Mouse (Mus musculus) Patski (cell line): Measurements from ENCODE around the gene Ints6l. TPM values are rescaled to one million over a fixed set of nuclear protein-coding genes. Genes with fewer than 3 reads are reported as not detected.

Source experiments
- ATAC-seq: fragments of 100-300 bp; one replicate; pipeline ENCODE4 v1.8.0; 2021
- CTCF ChIA-PET: fragments of 350-600 bp; sonication (Branson Sonifier 250); formaldehyde crosslinking; loops from one replicate; lab custom pipeline; 2022; ENCODE audit warnings: inconsistent platforms; lab: Charles Lee
- POLR2A ChIA-PET: fragments of 350-600 bp; sonication (Branson Sonifier 250); formaldehyde crosslinking; loops from one replicate; lab custom pipeline; 2022; ENCODE audit warnings: antibody characterized with exemption, inconsistent platforms; lab: Charles Lee
- DNase-seq: peaks from one replicate; pipeline ENCODE4 v3.0.0-alpha.2; 2011; ENCODE audit warnings: low read depth, low spot score
- H3K27me3 ChIP-seq: fragments of 371-371 bp; one replicate; pipeline ENCODE4 v1.5.1; 2021
- CTCF ChIP-seq: fragments of 100-300 bp; IDR thresholded peaks from one replicate; pipeline ENCODE4 v1.5.1; 2021
- in situ Hi-C: fragments of 300-500 bp; cut with MboI; formaldehyde crosslinking; loops from 3 replicates; pipeline ENCODE4 v1.11.1; 2018; ENCODE audit warnings: low pct_unique_long_range_greater_than_20kb, mixed read lengths
- polyA plus RNA-seq: library from polyadenylated mRNA; unstranded; gene quantifications from one replicate; pipeline ENCODE4 v1.2.3, GENCODE M21; 2021

Gene Ints6l
- polyA plus RNA-seq, 1 experiment from 2014 or later = 6.3 TPM

DNA sequence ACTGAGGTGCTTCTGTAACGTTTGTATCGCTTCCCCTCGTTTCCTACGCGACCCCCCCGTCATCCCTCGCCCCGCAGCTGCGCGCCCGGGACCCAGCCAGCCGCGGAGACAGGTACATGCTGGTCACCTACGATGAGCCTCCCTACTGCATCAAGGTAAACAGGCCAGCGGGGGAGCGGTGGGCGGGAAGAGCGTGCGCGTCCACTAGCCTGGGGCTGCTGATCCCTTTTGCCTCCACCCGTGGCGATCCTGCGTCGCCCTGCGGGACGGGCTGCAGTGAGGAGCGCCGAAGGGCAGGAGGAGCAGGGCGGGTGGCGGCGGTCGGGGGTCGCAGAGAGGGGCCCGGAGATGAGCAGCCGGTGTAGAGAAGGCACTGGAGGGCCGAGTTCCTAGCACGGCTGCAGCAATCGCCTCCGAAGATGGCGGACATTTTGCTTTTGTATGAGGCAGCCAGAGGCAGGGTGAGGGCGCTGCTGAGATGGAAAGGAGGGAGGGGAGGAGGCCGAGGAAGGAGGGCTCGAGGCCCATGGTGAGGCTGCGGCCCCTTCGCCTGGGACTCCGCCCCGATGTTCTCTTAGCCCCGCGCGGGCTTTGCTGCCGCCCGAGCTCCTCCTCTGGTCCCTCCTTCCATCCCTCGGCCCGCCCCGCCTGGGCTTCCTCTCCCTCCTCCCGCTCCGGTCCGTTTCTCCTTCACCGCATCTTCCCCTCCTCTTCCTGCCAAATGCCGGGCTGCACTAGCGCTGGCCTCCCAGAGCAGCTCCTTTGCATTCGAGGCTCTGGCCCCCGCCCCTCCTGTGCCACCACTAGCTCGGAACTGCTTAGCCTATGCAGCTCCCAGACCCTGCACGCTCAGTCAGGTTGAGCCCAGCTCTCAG, 952 bp downstream of the Ints6l start:
- CTCF ChIA-PET = interaction anchor here (1.2 kb wide), 1 partner anchor 28 kb away, joined by 4 read pairs; no protein-coding TSS in a partner anchor
- DNase-seq (peak; percentile 19), ATAC-seq (peak; percentile 97)
- in situ Hi-C loops = no loop called here
- TF ChIP-seq CTCF = no peak
- POLR2A ChIA-PET = no interaction called here
- H3K27me3 ChIP-seq = peaks cover 23% of the 10 kb centered on the region

DNA sequence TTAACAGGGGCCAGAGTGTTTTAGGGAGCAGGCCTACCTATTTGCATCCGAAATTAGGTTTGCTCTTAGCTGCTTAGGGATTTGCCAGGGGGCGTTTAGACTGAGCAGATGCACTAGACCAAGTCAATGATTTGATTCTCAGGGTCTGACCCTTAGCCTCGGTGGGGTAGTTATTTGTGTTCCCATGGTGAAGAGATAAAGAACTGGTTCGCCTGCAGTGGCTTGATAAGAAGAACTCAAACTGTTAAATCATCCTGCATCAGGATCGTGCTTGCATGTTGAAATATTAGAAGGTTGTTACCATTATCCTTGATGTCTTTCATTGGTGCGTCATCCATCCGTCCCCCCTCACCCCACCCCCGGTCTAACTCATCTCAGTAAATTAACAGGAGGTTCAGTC, 1.7 kb downstream of the Ints6l start:
- TF ChIP-seq CTCF = no peak
- no peak for DNase-seq
- in situ Hi-C loops = no loop called here
- ChIA-PET POLR2A (no interaction called here), CTCF (interaction anchor here (1.2 kb wide), 1 partner anchor 29 kb away, joined by 4 read pairs; no protein-coding TSS in a partner anchor)
- H3K27me3 ChIP-seq = peaks cover 19% of the 10 kb centered on the region
- no peak for ATAC-seq

DNA sequence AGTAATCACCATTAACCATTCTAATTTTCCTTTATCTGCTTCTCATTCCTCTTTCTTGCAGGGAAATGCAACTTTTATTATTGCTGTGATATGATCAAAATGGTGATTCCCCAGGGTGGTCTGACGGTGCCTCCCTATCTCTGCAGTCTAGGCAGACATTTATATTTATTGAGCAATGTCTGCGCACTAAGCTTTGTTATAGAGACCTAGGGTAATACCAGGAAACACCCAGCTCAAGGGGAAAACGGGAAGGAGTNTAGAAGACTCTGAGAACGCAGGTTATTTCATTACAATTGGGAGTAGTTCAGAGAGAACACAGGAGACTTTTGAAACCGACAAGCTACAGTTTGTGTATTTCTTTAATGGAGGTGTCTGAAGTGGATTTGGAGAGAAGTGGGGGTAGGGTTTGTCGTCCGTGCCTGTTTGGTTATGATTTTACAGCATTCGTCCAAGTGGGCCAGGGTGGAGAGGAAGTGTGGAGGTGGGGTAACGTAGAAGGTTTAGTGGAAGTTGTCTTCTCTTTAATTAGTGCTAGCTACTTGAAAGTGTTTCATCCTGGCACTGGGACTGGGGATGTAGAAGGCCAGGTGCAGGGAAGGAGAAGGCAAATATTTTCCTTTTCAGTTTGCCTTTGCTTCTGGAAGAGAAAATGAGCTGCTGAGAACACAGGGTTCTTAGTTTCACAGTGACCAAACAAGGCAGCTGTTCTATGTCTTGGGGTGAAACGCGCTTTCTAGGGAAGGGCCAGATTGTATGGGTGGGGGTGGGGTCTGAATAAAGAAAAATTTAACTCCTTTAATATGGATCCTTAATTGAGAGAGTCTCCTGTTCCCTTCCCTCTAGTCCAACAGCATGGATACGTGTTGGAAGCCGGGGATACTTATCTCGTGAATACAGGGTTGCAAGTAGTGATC, 7.6 kb downstream of the Ints6l start:
- H3K27me3 ChIP-seq = peaks cover 14% of the 10 kb centered on the region
- ATAC-seq = no peak

DNA sequence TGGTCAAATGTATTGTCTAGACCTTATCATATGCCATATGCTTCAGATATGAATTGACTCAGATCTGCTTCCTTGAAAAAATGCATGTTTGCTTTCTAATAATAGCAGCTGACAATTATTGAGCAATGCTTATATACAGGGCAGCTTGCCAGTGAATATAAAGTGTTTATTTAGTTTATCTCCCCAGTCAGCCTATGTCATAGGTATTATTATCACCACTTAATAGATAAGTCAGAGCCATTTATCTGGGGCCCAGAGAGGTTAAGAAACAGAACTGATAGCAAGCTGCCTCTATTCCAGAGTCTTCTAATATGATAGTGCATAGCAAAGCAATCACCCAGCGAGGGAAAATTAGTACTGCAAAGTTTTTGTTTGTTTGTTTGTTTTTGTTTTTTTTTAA, 10.2 kb downstream of the Ints6l start:
- in situ Hi-C loops = no loop called here
- ChIA-PET CTCF (interaction anchor here (1.0 kb wide), 1 partner anchor 13 kb away, joined by 3 read pairs; no protein-coding TSS in a partner anchor), POLR2A (no interaction called here)
- DNase-seq (no peak), ATAC-seq (no peak)
- TF ChIP-seq CTCF = no peak
- H3K27me3 ChIP-seq = peaks cover 9% of the 10 kb centered on the region

More for the DNA sequence above, 7.6 kb downstream of the Ints6l start:
- ChIA-PET POLR2A (no interaction called here), CTCF (no interaction called here)
- TF ChIP-seq CTCF = no peak
- DNase-seq = no peak
- in situ Hi-C loops = no loop called here

DNA sequence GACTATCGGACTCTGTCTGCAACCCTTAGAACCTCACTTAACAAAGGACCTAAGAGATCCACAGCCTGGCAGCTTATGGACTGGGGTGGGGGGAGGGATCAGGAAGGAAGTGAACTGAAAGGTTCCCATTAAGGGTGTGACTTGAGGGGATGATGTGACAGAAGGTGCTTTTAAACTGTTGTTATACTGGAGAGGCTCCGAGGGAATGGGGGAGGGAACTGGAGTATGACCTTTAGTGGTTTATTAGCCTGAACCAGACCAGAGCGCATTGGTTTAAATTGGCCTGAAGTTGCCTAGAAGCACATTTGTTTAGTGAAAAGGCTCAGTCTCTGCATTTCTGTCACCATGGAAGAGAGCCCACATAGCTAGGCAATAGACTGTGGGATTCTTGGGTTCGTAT, 13.0 kb downstream of the Ints6l start:
- H3K27me3 ChIP-seq = peaks cover 11% of the 10 kb centered on the region
- no peak for DNase-seq
- in situ Hi-C loops = no loop called here
- POLR2A ChIA-PET = no interaction called here
- no peak for ATAC-seq
- TF ChIP-seq CTCF = no peak
- CTCF ChIA-PET = no interaction called here

DNA sequence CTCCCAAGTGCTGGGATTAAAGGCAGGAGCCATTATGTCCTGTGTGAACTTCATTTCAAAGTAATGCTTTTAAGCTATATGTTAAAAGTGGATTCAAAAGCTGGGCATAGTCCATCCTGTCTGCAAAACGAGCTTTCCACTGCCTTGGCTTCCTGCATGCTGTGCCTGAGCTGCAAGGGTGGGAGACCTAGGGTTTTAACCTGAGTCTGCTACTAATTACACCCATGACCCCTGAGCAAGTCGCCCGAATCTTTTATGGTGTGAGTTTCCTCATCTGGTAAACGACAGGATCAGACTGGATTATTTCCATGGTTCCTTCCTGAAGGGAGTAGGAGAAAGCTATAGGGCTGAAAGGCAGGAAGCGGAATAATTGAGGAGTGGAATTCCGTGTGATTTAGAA, 13.8 kb downstream of the Ints6l start:
- DNase-seq (no peak), ATAC-seq (no peak)
- CTCF ChIA-PET = interaction anchor here (1.5 kb wide), 1 partner anchor 21 kb away, joined by 4 read pairs; no protein-coding TSS in a partner anchor
- TF ChIP-seq CTCF = no peak
- in situ Hi-C loops = no loop called here
- POLR2A ChIA-PET = no interaction called here
- H3K27me3 ChIP-seq = peaks cover 11% of the 10 kb centered on the region

DNA sequence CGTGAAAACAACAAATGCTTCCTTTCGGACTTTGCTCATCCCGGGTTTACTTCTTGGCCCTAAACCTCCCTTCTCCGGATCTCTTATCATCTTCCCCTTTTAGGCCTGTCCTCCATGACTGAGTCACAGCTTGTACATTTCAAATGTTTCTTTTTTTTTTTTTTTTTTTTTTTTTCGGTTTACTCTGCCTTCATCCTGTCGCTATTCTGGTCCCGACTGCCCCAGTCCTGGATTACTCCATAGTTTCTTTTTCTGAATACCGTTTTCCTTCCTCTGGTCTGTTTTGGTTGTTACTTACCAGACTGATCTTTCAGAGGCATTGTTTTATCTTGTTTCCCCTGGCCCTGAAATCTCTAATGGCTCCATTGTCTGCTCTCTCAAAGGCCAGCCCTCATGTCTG, 19.4 kb downstream of the Ints6l start:
- ATAC-seq (no peak), DNase-seq (no peak)
- no peak for TF ChIP-seq CTCF
- ChIA-PET CTCF (interaction anchor here (1.4 kb wide), 1 partner anchor 11 kb away, joined by 4 read pairs; no protein-coding TSS in a partner anchor), POLR2A (no interaction called here)
- in situ Hi-C loops = no loop called here
- H3K27me3 ChIP-seq = peaks cover 11% of the 10 kb centered on the region

DNA sequence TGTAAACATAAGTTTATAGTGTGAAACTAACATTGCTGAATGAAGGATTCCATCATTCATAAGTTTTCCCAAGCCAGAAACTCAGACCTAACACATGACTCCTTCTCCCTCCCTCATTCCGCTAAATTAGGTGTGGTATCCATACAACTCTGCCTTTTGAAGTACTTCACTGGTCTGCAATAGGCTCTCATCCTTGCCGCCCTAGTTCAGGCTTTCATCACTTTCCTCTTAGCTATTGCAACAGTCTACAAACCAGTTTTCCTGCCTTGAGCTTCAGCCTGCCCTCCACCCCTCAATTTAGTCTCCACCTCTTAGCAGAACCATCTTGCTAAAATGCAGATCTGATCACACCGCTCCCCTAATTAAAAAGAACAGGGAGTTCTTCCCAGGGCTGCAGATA, 22.9 kb downstream of the Ints6l start:
- ChIA-PET CTCF (interaction anchor here (0.7 to 2.5 kb wide), 2 partner anchors 12 kb away, joined by 3 to 8 read pairs; no protein-coding TSS in a partner anchor), POLR2A (no interaction called here)
- in situ Hi-C loops = no loop called here
- TF ChIP-seq CTCF = no peak
- ATAC-seq (no peak), DNase-seq (no peak)
- H3K27me3 ChIP-seq = peaks cover 3% of the 10 kb centered on the region

DNA sequence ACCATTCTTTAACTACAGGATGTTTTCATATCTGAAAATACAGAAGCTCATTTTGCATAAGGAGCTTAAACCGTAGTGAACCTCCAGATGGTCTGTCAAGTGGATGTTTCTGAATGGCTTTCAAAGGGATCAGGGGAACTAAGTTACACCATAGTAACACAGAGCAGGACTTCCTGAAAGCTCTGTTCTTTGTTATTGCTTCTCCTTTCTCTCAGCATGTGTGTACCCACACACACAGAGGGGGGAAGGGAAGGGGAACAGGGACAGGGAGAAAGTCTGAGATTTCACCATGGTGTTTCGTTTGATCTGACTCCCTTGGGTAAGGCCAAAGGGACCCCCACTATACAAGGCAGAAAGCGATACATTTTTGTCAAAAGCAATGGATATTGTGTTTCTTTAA, 27.2 kb downstream of the Ints6l start:
- H3K27me3 ChIP-seq = peaks cover 28% of the 10 kb centered on the region
- ChIA-PET CTCF (no interaction called here), POLR2A (no interaction called here)
- DNase-seq = no peak
- TF ChIP-seq CTCF = no peak
- ATAC-seq = no peak
- in situ Hi-C loops = no loop called here

DNA sequence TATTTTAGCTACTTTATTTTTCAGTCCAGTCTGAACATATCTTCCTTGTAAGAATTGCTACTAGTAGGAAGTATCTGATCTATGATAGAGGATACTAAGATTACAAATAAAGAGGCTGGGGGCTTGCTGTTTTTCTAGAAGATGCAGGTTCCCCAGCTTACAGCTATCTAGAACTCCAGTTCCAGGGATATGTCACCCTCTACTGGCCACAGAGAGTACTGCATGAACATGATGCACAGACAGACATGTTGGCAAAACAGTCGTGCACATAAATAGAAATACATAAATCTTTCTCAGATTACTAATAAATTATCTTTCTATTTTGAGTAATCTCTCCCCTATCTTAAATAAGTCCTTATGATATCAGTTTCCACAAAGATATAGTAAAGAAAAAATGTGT, 35.1 kb downstream of the Ints6l start:
- peak; percentile 87 for TF ChIP-seq CTCF
- peak; percentile 9 for DNase-seq
- no peak for ATAC-seq
- in situ Hi-C loops = loop anchor here (5.0 kb wide), 1 partner anchor 57 kb away; no protein-coding TSS in a partner anchor
- ChIA-PET POLR2A (no interaction called here), CTCF (interaction anchor here (0.7 to 2.4 kb wide), 10 partner anchors 9 to 69 kb away, joined by 3 to 13 read pairs (median 4); no protein-coding TSS in a partner anchor)
- H3K27me3 ChIP-seq = peaks cover 42% of the 10 kb centered on the region
